Mouse (Mus musculus) lung, embryonic 16.5 days (tissue): ENCODE measurements around the gene 1700037H04Rik. TPM values are rescaled to one million over a fixed set of nuclear protein-coding genes. Genes with fewer than 3 reads are reported as not detected.

Source experiments
- ATAC-seq: fragments of 200-750 bp; cut with Nextera tagmentation; 2 replicates; pipeline ENCODE4 v1.8.0; 2017; ENCODE audit warnings: low read depth, mild to moderate bottlenecking, moderate library complexity
- H3K27ac ChIP-seq: fragments of 300-500 bp; sonication (generic); 2 replicates; pipeline ENCODE4 v1.5.1; 2014; ENCODE audit warnings: mild to moderate bottlenecking, control low read depth, low read length
- H3K27me3 ChIP-seq: fragments of 300-500 bp; sonication (generic); 2 replicates; pipeline ENCODE4 v1.6.1; 2014; ENCODE audit warnings: low read depth, low read length, mixed read lengths; ENCODE audit not compliant: control insufficient read depth, insufficient read depth
- H3K36me3 ChIP-seq: fragments of 300-500 bp; sonication (generic); 2 replicates; pipeline ENCODE4 v1.6.1; 2014; ENCODE audit warnings: low read length; ENCODE audit not compliant: control insufficient read depth, insufficient read depth
- H3K4me1 ChIP-seq: fragments of 300-500 bp; sonication (generic); replicated peaks from 2 replicates; pipeline ENCODE4 v1.6.1; 2014; ENCODE audit warnings: low read length, mixed read lengths; ENCODE audit not compliant: control insufficient read depth, insufficient read depth
- H3K4me2 ChIP-seq: fragments of 300-500 bp; sonication (generic); 2 replicates; pipeline ENCODE4 v1.6.1; 2014; ENCODE audit warnings: low read depth, low read length, control low read depth
- H3K4me3 ChIP-seq: fragments of 300-500 bp; sonication (generic); 2 replicates; pipeline ENCODE4 v1.5.1; 2014; ENCODE audit warnings: mild to moderate bottlenecking, low read length, control low read depth
- H3K9ac ChIP-seq: fragments of 300-500 bp; sonication (generic); 2 replicates; pipeline ENCODE4 v1.6.1; 2014; ENCODE audit warnings: low read length, control low read depth
- H3K9me3 ChIP-seq: fragments of 300-500 bp; sonication (generic); 2 replicates; pipeline ENCODE4 v1.6.1; 2016; ENCODE audit warnings: low read length; ENCODE audit not compliant: control insufficient read depth
- WGBS: fragments of 180-500 bp; shearing (Covaris S2); extraction: QIAGEN DNeasy Blood & Tissue Kit; methylation state at CpG from one replicate; pipeline ENCODE4 v1.1.7; 2014; 5-methylcytosine and 5-hydroxymethylcytosine counted together
- polyA plus RNA-seq: library from polyadenylated mRNA; unstranded; fragments of >200 nt; fragmentation: Nextera tagmentation; extraction: Ambion mirVana; gene quantifications from 2 replicates; pipeline ENCODE4 v1.2.1, GENCODE M21; 2015

The 1700037H04Rik gene
- polyA plus RNA-seq, 1 experiment from 2014 or later: 57.9 TPM

DNA sequence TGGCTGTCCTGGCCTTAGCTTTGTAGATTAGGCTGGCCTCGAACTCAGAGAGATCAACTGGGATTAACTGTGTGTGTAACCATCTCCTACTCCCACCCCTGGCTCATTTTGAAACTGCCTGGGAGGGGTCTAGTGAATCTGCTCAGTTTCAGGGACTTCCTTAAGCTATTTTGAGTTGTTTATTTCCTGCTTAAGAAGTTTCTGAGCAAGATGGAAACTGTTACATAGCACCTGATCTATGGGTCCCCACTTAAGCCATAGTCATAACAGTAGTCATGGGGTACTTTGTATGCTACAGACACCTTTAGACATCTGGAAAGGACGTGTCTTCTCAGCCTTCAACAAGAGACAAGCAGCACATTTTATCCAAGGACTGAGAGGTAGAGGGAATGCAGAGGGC lies 40.8 kb upstream of the 1700037H04Rik start:
- Histone ChIP-seq H3K36me3 (0 out of 2 replicates have a peak, but pooled peaks cover 4% of the 10 kb centered on the region), H3K9me3 (no peaks in the 10 kb centered on the region), H3K27ac (no peak overlapping the region), H3K4me3 (no peak overlapping the region), H3K27me3 (no peaks in the 10 kb centered on the region), H3K4me2 (no peak overlapping the region), H3K4me1 (peaks cover 12% of the 10 kb centered on the region), H3K9ac (no peak overlapping the region)
- no peak for ATAC-seq
- 68% methylated on average over 2 of the region's 2 CpGs for WGBS

DNA sequence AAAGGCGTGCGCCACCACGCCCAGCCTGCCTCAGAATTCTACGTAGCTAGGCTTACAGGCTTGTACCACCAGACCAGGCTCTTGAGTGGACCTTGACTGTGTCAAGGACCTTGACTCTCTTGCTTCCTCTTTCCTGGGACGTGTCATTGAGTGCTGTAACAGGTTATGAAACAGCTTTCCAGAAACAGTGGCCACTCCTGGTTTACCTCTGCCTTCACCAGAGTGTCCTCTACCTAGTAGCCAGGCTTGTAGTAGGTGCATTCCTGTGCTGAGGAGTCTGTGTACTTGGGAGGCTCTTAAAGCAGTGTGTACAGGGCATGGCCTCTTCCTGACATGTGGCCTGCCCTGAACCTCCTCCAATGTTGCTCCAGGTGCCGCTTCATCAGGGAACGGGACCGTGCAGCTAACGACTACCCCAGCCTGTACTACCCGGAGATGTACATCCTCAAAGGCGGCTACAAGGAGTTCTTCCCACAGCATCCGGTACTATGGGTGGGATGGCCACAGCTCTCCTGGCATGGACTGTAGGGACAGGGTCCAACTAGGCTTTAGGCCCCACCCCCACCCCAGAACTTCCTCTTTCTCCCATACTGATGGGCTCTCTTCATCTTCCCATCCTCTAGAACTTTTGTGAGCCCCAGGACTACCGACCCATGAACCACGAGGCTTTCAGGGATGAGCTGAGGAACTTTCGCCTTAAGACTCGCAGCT lies 36.9 kb upstream of the 1700037H04Rik start:
- peaks cover 23% of the 10 kb centered on the region for H3K36me3 ChIP-seq
- no peaks in the 10 kb centered on the region for H3K4me1 ChIP-seq
- peak; percentile 44 for ATAC-seq
- no peak overlapping the region for H3K4me3 ChIP-seq
- H3K9ac ChIP-seq: no peak overlapping the region
- no peaks in the 10 kb centered on the region for H3K27me3 ChIP-seq
- no peak overlapping the region for H3K4me2 ChIP-seq
- no peak overlapping the region for H3K27ac ChIP-seq
- 85% methylated on average over 16 of the region's 16 CpGs for WGBS
- no peaks in the 10 kb centered on the region for H3K9me3 ChIP-seq

DNA sequence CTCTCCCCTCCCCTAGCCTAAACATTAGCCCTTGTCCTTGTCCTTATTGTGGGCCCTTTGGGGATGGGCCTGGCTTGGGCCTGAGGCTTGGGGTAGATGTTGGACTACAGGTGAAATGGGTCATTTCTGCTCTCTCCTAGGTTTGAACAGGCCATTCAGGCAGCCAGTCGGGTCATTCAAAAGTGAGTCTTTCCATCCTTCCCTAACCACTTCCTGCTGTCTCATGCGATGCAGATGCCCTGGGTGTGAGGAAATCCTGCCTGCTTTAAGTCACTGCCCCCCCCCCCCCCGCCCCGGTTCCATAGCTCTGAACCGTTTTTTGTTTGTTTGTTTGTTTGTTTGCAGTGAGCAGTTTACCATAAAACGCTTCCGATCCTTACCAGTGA lies 31.1 kb upstream of the 1700037H04Rik start:
- no peak overlapping the region for H3K9ac ChIP-seq
- no peaks in the 10 kb centered on the region for H3K27me3 ChIP-seq
- H3K36me3 ChIP-seq: peaks cover 24% of the 10 kb centered on the region
- peaks cover 24% of the 10 kb centered on the region for H3K4me1 ChIP-seq
- H3K9me3 ChIP-seq: no peaks in the 10 kb centered on the region
- H3K4me2 ChIP-seq: no peak overlapping the region
- H3K4me3 ChIP-seq: no peak overlapping the region
- no peak overlapping the region for H3K27ac ChIP-seq
- no peak for ATAC-seq
- 72% methylated on average over 7 of the region's 7 CpGs for WGBS

DNA sequence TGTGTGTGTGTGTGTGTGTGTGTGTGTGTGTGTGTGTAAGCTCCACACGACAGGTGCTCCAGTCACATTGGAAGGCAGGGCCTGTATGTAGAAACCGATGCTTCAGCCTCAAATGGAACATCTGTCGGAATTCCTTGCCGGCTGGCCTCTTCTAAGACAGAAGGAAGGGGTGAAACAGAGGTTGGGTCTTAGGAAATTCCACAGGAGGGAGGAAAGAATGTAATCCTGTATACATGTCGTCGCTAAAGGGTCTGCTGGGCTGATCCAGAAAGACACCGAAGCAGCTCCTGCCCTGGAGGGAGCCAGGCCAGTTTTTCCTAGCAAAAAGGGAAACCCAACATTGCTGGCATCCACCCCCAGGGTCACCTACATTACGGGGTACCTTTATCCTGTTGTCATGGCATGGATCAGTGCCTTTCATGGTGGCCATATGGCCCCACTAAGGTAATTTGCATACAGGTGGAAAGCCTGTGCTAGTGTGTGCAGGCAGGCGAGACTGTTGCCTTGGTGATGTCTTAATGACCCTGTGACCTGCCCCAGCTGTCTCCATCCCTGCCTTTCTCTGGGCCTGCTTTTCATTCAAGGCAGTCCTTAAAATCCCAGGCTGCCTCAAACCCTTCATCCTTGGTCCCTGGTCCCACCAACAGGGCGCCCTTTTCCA lies 30.6 kb upstream of the 1700037H04Rik start:
- H3K4me2 ChIP-seq: no peak overlapping the region
- no peak for ATAC-seq
- peak overlapping the region; percentile 39; the same call in 1 of the 2 replicates for H3K9ac ChIP-seq
- H3K36me3 ChIP-seq: peaks cover 24% of the 10 kb centered on the region
- no peak overlapping the region for H3K4me3 ChIP-seq
- H3K4me1 ChIP-seq: peaks cover 24% of the 10 kb centered on the region
- no peaks in the 10 kb centered on the region for H3K27me3 ChIP-seq
- H3K27ac ChIP-seq: no peak overlapping the region; the same call in 1 of the 2 replicates
- WGBS: 36% methylated on average over 10 of the region's 10 CpGs
- no peaks in the 10 kb centered on the region for H3K9me3 ChIP-seq

DNA sequence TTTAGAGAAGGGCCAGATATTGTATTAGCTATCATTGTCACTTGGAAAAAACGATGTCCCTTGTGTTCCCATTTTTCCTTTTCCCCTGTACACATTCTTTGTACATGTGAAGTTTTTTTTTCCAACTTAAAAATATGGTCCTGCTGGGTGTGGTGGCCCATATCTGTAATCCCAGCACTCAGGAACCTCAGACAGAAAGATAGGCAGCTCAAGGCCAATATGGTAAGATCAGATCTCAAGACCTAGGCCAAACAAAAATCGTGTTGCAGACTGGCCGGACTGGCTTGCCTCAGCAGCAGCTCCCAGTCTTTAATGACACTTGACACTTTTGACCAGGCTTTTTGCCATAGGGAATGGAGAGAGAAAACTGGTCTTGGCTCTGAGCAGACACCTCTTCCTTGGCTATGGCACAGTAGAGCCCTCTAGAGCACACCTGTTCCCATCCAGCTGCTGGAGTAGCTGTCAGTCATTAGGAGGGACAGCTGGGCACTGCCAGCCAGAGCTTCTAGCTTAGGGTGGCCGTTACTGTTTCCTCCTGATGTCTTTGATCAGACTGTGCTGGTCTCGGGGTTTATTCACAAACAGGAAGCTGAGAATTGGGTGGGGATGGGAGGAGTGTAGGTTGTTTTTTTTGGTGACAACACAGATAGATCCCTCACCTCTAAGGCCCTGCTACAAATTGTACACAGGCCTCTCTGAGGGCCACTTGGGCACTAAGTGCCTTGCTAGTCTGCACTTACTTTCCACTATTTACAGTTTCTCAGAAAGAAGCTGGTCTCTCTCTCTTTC lies 29.8 kb upstream of the 1700037H04Rik start:
- Histone ChIP-seq H3K27me3 (no peaks in the 10 kb centered on the region; the same call in 1 of the 2 replicates), H3K9ac (no peak overlapping the region), H3K9me3 (no peaks in the 10 kb centered on the region), H3K36me3 (peaks cover 24% of the 10 kb centered on the region), H3K4me1 (peaks cover 24% of the 10 kb centered on the region), H3K4me3 (no peak overlapping the region), H3K4me2 (no peak overlapping the region), H3K27ac (peak overlapping the region; percentile 51)
- WGBS: 44% methylated on average over 5 of the region's 5 CpGs
- no peak for ATAC-seq

DNA sequence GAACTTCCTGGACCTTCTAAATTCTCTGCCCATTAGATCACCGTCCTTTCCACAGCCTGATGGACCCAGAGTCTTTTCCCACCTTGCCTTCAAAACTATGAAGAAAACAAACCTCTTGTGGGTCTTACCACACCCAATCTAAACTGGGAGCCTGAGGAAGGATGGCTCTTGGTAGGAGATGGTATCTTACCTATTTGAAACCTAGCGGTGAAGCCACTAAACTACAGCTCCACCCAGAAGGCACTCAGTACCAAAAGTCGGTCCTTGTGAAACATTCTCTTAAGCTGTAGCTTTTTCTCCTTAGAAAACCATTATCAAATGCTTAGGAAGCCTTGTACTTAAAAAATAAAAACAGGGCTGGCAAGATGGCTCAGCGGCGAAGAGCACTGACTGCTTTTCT lies 28.4 kb upstream of the 1700037H04Rik start:
- Histone ChIP-seq H3K4me2 (no peak overlapping the region), H3K9ac (no peak overlapping the region), H3K4me3 (no peak overlapping the region), H3K4me1 (peaks cover 24% of the 10 kb centered on the region), H3K27me3 (no peaks in the 10 kb centered on the region; the same call in 1 of the 2 replicates), H3K27ac (no peak overlapping the region), H3K36me3 (peaks cover 16% of the 10 kb centered on the region), H3K9me3 (no peaks in the 10 kb centered on the region)
- WGBS: 91% methylated on average over 5 of the region's 5 CpGs
- ATAC-seq: no peak

DNA sequence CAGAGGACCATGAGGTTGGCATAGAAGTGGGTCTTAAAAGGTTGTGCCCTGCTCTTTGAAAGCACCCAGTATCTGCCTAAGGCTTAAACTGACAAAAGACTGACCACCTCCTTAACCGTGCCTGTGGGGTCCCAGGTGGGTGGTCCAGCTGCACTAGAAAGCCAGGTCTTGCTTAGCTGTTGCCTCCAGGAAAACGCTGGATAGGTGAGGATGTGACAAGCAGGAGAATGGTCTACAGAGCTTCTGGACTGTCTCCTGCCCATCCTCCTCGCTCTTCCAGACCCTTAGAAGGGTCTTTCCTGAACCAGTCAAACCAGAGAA lies 27.7 kb upstream of the 1700037H04Rik start:
- whole genome bisulfite sequencing: 26% methylated on average over 3 of the region's 3 CpGs
- H3K4me1 ChIP-seq: peaks cover 24% of the 10 kb centered on the region
- no peak for ATAC-seq

DNA sequence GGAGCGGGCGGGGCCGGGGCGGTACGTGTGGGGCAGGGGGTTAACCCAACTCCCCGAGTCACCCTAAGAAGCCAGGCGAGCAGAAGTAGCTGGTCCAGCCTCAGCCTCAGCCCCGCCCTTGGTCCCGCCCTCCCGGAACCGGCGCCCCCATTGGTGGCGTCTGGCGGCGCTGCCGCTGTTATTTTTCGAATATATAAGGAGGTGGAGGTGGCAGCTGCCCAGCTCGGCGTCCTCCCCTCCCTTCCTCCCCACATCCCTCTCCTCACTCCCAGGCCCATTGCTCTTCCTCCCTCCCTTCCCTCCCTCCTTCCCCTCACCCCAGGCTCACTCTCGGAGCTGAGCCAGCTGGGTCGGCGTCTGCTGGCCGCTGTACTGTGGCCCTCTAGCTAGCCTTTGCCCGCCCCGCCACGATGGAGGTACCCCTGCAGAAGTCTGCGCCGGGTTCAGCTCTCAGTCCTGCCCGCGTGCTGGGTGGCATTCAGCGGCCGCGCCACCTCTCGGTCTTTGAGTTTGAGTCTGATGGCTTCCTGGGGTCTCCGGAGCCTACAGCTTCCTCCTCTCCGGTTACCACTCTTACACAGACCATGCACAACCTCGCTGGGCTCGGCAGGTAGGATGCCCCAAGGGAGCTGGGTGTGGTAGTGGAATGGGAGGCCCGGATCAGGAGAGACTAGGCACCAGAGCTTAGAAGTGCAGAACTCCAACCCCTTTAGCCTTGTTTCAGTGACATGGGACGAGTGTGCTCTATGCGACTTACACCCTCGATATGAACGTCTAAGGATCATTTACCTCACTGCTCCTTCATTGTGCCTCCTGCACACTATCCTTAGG lies 27.1 kb upstream of the 1700037H04Rik start, which contains the start of the genes Cdc25b and Spef1:
Gene Cdc25b, plus strand, starts transcription at position 179 of the 831 bp plus-strand sequence.
Gene Spef1, minus strand, starts transcription at position 512 of the 831 bp plus-strand sequence.
- H3K27me3 ChIP-seq: no peaks in the 10 kb centered on the region; the same call in 1 of the 2 replicates
- peaks cover 7% of the 10 kb centered on the region for H3K36me3 ChIP-seq
- H3K27ac ChIP-seq: peak within 1 kb of the TSS; percentile 77
- peak within 1 kb of the TSS; percentile 87 for H3K9ac ChIP-seq
- H3K9me3 ChIP-seq: no peaks in the 10 kb centered on the region
- peak; percentile 94 for ATAC-seq
- H3K4me1 ChIP-seq: peaks cover 24% of the 10 kb centered on the region
- under 1% methylated on average over 42 of the region's 43 CpGs for WGBS
- peak within 1 kb of the TSS; percentile 73 for H3K4me2 ChIP-seq
- H3K4me3 ChIP-seq: peak within 1 kb of the TSS; percentile 78

More for the DNA sequence above, 27.7 kb upstream of the 1700037H04Rik start:
- no peaks in the 10 kb centered on the region for H3K9me3 ChIP-seq
- peak overlapping the region; percentile 78 for H3K4me3 ChIP-seq
- no peaks in the 10 kb centered on the region; the same call in 1 of the 2 replicates for H3K27me3 ChIP-seq
- H3K4me2 ChIP-seq: peak overlapping the region; percentile 73
- H3K9ac ChIP-seq: peak overlapping the region; percentile 87
- H3K27ac ChIP-seq: peak overlapping the region; percentile 77
- peaks cover 9% of the 10 kb centered on the region for H3K36me3 ChIP-seq
